Mouse (Mus musculus): Measurements from ENCODE around the gene Yrdc.

- TF ChIP-seq GATA1 (IDR thresholded peaks at IDR 0.05; ENCODE audit: borderline replicate concordance, low read length): no peak
- no peak for TF ChIP-seq FLI1 (IDR thresholded peaks at IDR 0.05; ENCODE audit: low read length)
Observed at GRCm38 (mm10) chr4:124888702-124889101, 38.2 kb downstream of the Yrdc start.

All from megakaryocyte, embryonic 14.5 days (primary cell).